Mouse (Mus musculus) adrenal gland, postnatal 10 days (tissue): ENCODE measurements around the gene Frmpd4. TPM values are rescaled to one million over a fixed set of nuclear protein-coding genes. Genes with fewer than 3 reads are reported as not detected.

Source experiments
- DNase-seq: peaks from one replicate; pipeline ENCODE4 v3.0.0; 2021; ENCODE audit warnings: mixed read lengths
- total RNA-seq, 2 experiments: library from RNA; stranded (reverse); gene quantifications; 2 replicates each; pipeline ENCODE4 v1.2.3; 2021

Gene Frmpd4
- total RNA-seq, 2 experiments from 2014 or later = 1.5 to 2.3 TPM

GRCm38 (mm10) chrX:167523151-167523550 is 1053.9 kb downstream of the Frmpd4 start:
- DNase-seq = no peak

GRCm38 (mm10) chrX:167522528-167522927 is 1054.5 kb downstream of the Frmpd4 start:
- no peak for DNase-seq

GRCm38 (mm10) chrX:167518440-167518839 is 1058.6 kb downstream of the Frmpd4 start:
- no peak for DNase-seq

- DNase-seq = peak; percentile 66
Observed at GRCm38 (mm10) chrX:167497780-167498179, 1079.3 kb downstream of the Frmpd4 start.

GRCm38 (mm10) chrX:167492265-167492664 is 1084.8 kb downstream of the Frmpd4 start:
- DNase-seq = no peak

- DNase-seq = no peak
Observed at GRCm38 (mm10) chrX:167491589-167492207, 1085.3 kb downstream of the Frmpd4 start.

- DNase-seq = no peak
Observed at GRCm38 (mm10) chrX:167483409-167484177, 1093.4 kb downstream of the Frmpd4 start.

GRCm38 (mm10) chrX:167477636-167478035 is 1099.4 kb downstream of the Frmpd4 start:
- no peak for DNase-seq

- DNase-seq = no peak
Observed at GRCm38 (mm10) chrX:167434883-167435282, 1142.1 kb downstream of the Frmpd4 start.

GRCm38 (mm10) chrX:167433950-167434349 is 1143.1 kb downstream of the Frmpd4 start:
- DNase-seq = no peak

Other genes starting within 250 kb of the Frmpd4 start
- gene Msl3, start 96.7 kb upstream of the Frmpd4 start, total RNA-seq = 10 to 100 TPM; 42.4 to 48.3 TPM
- gene Arhgap6, start 217.9 kb upstream of the Frmpd4 start, total RNA-seq = 1 to 10 TPM; 2.6 to 2.8 TPM